Mouse (Mus musculus) neural tube, embryonic 10.5 days (tissue): ENCODE results near the gene Eml2.
A peak's percentile ranks its signal among the peaks of the same experiment; 100 is the strongest.

Source experiments
- DNase-seq: peaks from one replicate; pipeline ENCODE4 v3.0.0-alpha.2; 2017; ENCODE audit warnings: low spot score; ENCODE audit errors: extremely low spot score

Eml2 gene

DNA sequence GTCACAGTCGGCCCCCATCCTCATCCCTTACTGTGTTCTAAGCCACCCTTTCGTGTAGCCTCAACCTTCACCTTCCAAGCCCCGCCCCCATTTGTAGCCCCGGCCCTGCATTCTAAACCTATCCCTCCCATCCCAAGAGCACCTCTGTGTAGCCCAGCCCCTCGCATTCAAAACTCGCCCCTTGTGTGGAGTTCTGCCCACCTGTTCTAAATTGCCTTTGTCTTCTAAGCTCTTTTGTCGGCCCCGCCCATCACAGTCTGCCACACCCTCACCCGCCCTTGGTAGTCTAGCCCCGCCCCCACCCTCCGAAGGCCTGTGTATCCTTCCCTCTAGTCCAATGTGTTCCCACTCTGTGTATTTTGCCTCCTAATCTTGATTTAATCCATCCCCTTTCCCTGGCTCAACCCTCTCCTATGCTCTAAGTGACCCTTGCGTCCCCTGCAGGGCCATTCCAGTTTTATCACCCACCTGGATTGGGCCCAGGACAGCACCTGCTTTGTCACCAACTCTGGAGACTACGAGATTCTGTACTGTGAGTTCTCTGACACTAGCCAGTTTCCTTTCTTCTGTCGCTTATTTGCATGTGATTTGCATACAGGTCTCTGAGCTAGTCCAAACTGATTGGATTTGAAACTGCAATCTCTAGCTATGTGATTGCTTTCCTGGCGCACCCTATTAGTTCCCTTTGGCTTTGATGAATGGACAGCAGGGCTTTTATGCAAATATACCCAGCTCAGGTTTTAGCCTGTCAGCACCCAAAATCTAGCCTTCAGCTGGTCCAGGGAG, 26.0 kb downstream of the Eml2 start:
- no peak for DNase-seq

DNA sequence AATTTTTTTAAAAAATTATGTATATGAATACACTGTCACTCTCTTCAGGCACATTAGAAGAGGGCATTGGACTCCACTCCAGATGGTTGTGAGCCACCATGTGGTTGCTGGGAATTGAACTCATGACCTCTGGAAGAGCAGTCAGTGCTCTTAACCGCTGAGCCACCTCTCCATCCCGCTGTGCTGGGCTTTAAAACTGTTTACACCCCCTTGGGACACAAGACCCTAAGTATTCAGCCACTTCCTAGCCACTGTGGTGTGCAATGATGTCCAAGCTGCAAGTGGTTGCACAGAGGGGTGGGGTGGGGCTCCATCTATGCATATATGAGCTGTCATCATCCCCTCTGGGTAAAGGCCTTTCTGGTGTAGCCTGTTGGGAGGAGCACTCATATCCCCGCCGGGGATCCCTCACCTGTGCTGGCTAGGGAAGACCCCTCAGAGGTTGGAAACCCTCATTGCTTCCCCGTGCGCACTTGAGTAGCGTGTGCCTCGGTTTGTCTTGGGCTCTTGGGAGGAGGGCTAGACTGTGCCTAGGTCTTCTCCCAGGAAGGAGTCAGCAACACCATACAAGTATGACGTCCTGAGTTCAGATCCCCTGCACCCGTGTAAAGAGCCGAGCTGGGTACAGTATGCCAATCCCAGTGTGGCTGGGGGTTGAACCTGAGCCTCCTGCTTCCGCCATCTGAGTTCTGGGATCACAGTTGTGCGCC, 32.1 kb downstream of the Eml2 start:
- no peak for DNase-seq

DNA sequence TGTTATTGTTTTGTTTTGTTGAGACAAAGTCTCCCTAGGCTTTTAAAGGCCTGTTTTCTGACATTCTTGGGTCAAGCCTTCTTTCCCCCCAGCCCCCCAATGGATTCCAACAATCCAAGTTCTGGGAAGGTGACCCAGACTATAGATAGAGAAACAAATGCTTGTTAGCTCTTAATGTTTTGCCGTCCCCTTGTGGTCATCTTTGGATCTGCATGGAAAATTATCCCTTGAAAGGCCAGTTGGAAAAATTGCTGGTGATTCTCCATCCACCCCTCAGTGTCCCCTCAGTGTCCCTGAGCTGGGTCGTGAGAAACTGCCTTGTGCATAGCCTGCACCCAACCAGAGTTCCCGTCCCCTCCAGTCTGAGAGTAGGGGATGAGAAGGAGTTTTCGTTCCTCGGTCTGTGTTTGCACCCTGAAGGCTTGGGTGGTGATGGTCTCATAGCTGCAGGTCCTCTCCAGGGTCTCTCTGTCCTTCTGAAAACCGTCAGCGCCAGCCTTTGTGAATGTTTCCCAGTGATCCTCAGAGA, 32.8 kb downstream of the Eml2 start:
- peak; percentile 35 for DNase-seq

DNA sequence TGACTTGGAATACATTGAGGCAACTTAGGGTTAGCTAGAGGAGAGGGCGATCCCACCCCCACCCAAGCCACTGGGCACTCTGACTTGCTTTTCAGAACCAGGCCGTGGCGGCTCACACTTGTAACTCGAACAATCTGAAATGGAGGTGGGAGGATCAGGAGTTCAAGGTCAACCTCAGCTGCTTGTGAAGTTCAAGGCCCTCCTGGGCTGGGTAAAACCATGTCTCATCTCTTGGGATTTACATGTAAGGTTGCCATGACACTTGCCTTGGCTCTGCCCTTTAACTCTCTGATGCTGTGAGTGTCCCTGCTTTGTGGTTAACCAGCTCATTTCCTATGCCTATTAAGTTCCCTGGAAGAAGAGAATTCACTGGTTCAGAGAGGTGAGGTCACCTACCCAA, 33.3 kb downstream of the Eml2 start:
- no peak for DNase-seq

DNA sequence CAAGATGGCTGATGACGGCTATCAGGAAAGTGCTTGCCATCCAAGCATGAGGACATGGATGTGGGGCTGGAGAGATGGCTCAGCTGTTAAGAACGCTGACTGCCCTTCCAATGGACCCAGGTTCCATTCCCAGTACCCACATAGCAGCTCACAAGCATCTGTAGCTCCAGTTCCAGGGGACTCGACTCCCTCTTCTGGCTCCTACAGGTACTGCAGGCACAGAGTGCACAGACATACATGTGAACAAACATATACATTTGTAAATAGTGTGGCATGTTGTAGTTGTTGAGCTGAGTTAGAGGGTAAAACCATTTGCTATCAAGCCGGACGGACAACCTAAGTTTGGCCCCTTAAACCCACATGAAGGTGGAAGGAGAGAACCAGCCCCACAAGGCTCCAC, 33.8 kb downstream of the Eml2 start:
- DNase-seq, result no peak

DNA sequence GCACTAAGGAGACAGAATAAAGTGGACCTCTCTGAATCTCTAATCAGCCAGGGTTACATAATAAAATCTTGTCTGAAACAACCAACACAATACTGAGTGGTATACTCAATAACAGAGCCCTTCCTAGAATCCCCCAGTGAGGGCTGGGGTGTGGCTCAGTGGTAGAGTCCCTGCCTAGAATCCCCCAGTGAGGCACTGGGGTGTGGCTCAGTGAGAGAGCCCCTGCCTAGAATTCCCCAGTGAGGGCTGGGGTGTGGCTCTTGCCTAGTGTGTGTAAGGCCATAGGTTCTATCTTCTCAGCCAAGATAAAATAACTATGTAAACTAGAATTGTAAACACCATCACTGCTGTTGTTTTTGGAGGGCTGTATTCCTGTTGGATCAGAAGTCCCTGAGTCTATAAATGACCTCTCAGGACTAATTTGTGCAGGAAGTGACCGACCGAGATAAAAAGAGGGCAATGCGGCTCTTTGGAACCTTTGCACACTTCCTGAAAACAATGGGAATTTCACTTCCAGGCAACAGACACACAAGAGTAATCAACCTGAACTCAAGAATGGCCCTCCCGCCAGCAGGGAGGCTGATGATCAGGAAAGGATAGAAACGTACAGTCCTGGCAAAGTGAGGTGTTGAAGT, 34.9 kb downstream of the Eml2 start:
- DNase-seq, result no peak

DNA sequence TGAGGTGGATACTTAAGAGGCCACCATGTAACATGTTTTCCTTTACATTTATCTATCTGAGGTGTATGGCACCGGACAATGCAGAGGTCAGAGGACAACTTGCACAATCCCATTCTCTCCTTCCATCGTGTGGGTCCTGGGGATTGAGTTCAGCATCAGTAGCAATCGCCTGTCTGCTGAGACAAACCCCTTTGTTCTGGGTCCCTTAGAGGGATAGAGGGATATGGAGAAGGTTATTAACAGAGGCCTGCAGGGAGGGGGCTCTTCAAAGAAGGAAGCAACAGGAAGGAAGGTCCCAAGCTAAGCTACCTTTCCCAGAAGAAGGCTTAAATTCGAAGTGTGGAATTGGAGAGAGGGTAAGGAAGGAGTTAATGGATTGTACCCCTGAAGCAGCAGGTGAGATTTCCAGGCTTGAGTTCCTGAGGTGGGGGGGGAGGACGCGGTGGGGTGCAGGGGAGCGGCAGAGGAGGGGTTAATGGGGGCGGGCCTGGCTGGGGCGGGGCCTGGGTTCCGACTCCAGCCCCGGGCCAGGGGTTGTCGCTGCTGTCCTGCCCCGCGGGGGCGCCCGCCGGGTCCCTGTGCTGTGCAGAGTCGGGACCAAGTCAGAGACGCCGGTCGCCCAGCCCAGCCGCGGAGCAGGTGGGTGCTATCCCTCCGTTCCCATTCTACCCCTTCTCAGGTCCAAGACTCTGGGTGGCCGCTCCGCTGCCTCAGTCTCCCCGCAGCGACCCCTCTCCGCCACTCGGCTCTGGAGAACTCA, 36.0 kb downstream of the Eml2 start, which contains the start of gene Gpr4:
Gene Gpr4 (plus strand): TSS at position 543 of the 760 bp plus-strand sequence.
- peak; percentile 53 for DNase-seq

DNA sequence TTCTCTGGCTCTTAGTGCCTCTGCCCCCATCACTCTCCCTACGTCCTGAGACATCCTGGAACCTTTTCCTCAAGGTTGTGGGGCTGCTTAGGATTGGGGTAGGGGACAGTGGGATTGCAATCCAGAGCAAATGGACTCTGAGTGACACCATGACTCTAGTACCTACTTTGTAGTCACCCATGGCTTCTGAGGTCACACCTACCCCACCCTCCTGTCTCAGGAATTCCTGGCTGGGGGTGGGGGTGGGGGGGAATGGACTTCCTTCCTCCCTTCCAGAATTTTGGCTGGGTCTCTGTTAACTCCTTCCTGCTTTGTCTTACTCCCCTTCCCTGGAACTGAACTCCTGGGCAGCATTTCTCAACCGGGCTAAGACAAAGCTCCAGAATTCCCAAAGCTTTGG, 37.2 kb downstream of the Eml2 start:
- no peak for DNase-seq

DNA sequence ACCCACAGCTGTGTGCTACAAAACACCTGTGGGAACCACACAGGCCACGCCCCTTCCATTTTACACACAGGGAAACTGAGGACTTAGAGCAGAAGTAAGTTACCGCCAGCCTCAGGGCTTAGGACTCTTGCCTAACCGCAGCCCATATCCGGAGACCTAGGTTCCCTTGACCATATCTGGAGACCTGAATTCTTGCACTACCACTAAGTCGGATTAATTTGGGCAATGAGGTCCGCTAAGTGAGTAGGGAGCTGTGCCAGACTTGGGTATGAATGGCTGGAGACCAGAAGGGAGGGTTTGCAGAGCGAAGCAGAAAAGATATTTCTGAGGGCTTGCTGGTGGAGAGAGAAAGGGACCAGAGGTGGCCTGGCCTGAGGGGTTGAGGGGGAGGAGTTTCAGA, 38.1 kb downstream of the Eml2 start:
- DNase-seq, result no peak

DNA sequence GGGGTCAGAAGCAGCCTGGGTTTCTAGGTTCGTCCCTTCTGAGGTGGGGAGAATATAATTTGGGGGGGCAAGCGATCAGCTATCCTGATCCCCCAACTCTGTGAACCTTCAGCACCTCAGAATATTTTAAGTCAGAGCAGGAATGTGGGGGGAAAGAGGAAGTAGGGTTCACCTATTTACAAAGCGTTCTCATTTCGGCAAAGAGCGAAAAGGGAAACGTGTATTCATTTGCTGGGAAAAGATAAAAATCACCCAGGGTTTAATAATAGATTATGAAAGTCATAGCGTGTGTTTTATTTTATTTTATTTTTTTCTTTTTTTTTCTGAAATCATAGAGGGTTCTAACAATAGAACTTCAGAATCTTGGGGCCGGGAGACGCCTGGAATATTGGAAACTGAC, 38.7 kb downstream of the Eml2 start:
- DNase-seq, result no peak

DNA sequence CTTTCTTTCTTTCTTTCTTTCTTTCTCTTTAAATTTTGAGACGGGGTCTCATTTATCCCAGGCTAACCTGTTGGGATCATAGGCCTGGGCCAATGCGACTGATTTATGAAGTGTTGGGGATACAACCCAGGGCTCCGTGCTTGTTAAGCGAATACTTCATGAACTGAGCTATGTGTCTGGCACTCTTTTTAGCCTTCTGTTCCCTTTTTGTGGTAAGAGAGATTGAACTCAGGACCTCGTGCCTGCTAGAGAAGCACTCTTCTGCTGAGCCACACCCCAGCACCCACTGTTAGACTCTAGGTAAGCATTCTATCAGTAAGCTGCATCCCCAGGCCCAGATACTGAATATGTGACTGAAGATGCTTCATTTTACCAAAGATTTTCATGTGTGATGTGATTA, 41.3 kb downstream of the Eml2 start:
- DNase-seq, result no peak

DNA sequence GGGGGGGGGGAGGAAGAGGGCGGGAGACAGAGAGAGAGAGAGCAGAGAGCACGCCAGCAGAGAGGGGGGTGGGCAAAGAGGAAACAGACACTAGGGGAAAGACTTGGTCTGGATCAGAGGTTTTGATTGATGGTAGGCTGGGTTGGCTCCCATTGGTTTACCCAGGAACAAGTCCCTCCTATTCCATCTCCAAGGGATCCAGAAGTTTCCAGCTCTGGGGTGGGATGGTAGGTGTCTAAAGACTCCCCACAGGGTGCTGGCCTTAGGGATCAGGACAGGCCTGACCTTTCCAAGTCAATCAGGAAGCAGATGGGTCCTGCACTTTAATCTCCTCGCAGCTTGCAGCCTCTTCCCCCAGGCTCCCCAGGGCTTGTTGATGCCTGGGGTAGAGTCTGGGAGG, 41.7 kb downstream of the Eml2 start:
- DNase-seq, result peak; percentile 20

DNA sequence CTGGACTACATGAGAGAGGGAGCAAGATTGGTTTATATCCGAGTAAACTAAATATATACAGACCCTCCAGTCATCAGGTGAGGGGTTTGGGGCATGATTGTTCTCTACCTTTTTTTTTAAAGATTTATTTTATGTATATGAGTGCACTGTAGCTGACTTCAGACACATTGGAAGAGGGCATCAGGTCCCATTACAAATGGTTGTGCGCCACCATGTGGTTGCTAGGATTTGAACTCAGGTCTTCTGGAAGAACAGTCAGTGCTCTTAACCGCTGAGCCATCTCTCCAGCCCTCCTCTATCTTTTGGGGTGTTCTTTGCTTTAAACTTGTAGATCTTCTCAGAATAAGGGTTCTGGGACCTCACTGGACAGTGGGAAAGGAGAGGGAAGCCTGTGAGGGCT, 43.8 kb downstream of the Eml2 start:
- DNase-seq, result no peak

DNA sequence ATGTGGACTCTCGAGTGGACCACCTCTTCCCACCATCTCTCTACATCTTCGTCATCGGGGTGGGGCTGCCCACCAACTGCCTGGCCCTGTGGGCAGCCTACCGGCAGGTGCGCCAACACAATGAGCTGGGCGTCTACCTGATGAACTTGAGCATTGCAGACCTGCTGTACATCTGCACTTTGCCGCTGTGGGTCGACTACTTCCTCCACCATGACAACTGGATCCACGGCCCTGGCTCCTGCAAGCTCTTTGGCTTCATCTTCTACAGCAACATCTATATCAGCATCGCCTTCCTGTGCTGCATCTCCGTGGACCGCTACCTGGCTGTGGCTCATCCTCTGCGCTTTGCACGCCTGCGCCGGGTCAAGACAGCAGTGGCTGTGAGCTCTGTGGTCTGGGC, 46.0 kb downstream of the Eml2 start:
- no peak for DNase-seq

DNA sequence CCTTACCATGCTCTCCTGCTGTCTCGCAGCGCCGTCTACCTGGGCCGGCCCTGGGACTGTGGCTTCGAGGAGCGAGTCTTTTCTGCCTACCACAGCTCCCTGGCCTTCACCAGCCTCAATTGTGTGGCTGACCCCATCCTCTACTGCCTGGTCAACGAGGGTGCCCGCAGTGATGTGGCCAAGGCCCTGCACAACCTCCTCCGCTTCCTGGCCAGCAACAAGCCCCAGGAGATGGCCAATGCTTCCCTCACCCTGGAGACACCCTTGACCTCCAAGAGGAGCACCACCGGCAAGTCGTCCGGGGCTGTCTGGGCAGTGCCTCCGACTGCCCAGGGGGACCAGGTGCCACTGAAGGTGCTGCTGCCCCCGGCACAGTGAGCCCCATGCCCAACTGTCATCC, 46.7 kb downstream of the Eml2 start:
- no peak for DNase-seq

DNA sequence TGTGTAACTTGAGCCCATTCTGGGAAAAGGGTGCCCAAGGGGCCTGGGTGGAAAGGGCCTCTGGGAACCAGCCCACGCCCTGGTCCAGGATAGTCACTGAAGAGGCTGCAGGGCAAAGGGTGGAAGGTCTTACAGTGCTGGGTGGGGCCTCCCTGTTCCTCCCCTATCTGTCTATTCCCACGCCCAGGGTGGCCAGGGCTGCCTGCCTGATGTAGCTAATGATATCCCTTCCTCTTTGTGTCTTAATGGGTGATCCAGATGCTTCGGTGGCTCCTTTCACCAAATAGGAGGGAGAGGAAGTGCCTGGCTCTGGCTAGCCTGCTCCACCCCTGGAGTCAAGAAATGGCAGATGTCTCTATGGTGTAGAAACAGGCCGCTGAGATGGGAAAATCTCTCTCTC, 48.7 kb downstream of the Eml2 start:
- no peak for DNase-seq

DNA sequence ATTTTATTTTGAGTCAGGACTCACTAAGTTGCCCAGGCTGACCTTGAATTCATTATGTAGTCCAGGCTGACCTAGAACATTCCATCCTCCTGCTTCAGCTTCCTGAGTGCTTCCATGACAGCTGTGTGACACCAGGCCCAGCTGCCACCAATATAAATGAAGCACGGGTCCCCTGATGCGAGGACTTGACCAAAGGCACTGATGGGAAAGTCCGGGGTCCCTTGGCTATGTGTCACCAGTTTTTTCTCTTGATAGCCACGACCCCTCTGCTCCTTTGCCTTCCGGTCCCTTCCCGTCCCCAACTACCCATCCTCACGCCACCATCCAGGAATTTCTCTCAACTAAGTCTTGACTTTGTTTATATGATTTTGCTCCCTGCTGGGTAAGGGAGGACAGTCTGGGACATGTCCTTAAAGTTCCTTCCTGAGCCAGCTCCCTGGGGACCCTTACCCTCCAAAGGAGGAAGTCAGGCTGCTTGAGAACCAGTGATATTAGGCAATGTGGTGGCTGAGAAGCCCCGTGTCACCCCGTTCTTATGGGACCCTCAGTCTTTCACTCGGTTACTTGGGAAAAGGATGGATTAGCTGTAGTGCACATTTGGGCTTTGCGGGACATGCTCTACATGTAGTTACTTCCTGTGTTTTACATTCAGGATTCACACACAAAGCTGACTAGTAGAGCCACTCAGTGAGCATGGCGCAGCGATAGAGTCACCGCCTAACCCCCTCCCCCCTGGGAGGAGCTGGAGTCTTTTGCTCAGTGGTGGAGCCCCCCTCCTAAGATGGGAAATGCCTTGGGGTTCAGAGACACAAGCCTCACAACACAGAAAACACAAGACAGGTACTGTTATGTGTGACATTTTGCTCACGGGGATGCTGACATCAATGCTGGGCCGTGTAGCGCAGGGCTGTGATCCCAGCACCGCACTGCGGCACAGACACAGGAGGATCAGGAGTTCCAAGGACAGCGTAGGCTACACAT, 50.9 kb downstream of the Eml2 start:
- DNase-seq, result no peak

DNA sequence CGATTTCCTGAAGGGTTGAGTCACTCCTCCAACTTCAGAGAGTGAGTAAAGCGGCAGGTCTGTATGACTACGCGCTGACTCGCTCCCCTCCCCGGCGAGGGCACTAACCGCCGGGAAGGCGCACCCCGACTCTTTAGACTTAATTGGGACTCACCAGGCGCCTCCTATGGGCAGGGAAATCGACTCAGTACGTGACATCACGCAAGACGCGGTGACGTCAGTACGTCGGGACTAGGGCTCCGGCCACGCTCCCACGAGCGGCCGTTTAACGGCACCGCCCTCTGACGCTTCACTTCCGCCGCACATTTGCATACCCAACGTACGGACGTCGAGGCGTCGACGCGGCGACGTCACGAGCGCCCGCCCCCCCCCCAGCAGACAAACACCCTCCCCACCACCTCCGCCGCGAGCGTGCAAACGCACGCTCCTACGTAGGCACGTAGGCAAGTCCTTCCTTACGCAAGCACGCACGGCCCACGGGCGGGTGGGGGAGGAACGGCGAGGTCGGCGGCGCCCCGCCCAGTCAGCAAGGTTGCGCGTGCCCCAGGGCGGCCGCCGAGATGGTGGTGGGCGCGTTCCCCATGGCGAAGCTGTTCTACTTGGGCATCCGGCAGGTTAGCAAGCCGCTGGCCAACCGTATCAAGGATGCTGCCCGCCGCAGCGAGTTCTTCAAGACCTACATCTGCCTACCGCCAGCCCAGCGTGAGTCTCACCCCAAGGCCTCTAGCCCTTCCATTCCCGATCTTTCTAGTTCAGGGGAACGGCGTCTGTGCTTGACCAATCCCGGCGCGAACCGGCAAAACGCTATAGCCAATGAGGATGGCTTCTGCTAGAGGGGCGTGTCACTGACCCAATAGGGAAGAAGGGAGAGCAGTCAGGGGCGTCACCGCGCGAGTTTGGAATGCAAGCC, 51.9 kb downstream of the Eml2 start, which contains the start of gene Opa3:
Gene Opa3 (plus strand): TSS at position 452 of the 910 bp plus-strand sequence.
- DNase-seq, result peak; percentile 100

DNA sequence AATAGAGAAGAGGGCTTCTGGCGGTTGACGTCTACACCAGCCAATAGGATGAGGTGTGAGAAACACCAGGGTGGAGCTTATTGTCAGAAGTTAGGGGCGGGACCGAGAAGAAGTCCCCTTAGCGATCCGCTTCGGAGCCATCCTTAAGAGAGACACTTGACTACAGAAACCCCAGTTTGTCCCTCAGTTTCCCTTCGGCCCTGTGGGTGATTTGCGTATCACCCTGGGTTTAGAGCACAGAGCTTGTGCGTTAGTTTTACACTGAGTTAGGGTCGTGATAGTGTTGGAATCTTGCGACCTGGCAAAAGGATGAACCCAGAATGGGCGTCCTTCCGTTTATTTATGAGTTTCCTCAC, 52.5 kb downstream of the Eml2 start:
- DNase-seq, result no peak
